Mouse (Mus musculus) thymus, adult 2 months (tissue): Measurements from ENCODE around the gene Cpvl.

Experiments used
- CTCF ChIP-seq: fragments of 200-500 bp; IDR thresholded peaks from 2 replicates; pipeline ENCODE4 v1.5.1; 2012; ENCODE audit warnings: mild to moderate bottlenecking, control low read depth, low read length, moderate library complexity, borderline replicate concordance; ENCODE audit not compliant: control insufficient read depth, poor library complexity, insufficient read depth; ENCODE audit errors: extremely low read depth
- POLR2A ChIP-seq: fragments of 200-500 bp; IDR thresholded peaks from 2 replicates; pipeline ENCODE4 v1.6.1; 2012; ENCODE audit warnings: mild to moderate bottlenecking, low read length, control low read depth, moderate library complexity; ENCODE audit not compliant: control insufficient read depth, poor library complexity, insufficient read depth; ENCODE audit errors: extremely low read depth

- TF ChIP-seq CTCF (no peak), POLR2A (no peak)
Observed at GRCm38 (mm10) chr6:53983820-53984219, 5.3 kb upstream of the Cpvl start.
